Mouse (Mus musculus) kidney, adult 8-10 months (tissue): ENCODE measurements around the gene C2.
"Not testable (repeated sequence)": the region's sequence is repeated elsewhere in the genome, so short reads cannot be mapped to it uniquely, and the experiment has no call there.

Experiments used
- DNase-seq, 2 experiments: peaks; one replicate each; pipeline ENCODE4 v3.0.0; 2022

Gene C2

GRCm38 (mm10) chr17:34910982-34911381 lies 12.9 kb upstream of the C2 start:
- peak; percentile 66 to 73 for DNase-seq

- DNase-seq, result no peak
Observed at GRCm38 (mm10) chr17:34902895-34903294, 4.8 kb upstream of the C2 start.

- not testable (repeated sequence) for DNase-seq
Observed at GRCm38 (mm10) chr17:34901948-34902347, 3.9 kb upstream of the C2 start.

- DNase-seq, result not testable (repeated sequence)
Observed at GRCm38 (mm10) chr17:34900826-34901225, 2.8 kb upstream of the C2 start.

- DNase-seq, result peak; percentile 32 to 51
Observed at GRCm38 (mm10) chr17:34899890-34900243, 1.8 kb upstream of the C2 start.

GRCm38 (mm10) chr17:34899053-34899889 lies 1.2 kb upstream of the C2 start:
- peak in 1 of 2 experiments; percentile 52 for DNase-seq

GRCm38 (mm10) chr17:34898706-34899052 lies 614 bp upstream of the C2 start:
- DNase-seq, result no peak

- DNase-seq, result peak; percentile 37 to 48
Observed at GRCm38 (mm10) chr17:34897373-34898159, 499 bp downstream of the C2 start.

- no peak for DNase-seq
Observed at GRCm38 (mm10) chr17:34896366-34896765, 1.7 kb downstream of the C2 start.

GRCm38 (mm10) chr17:34895724-34896123 lies 2.3 kb downstream of the C2 start:
- DNase-seq, result no peak

GRCm38 (mm10) chr17:34894801-34895530 lies 3.1 kb downstream of the C2 start:
- DNase-seq, result peak; percentile 48 to 50

GRCm38 (mm10) chr17:34894074-34894597 lies 3.9 kb downstream of the C2 start:
- DNase-seq, result peak; percentile 91 to 92

GRCm38 (mm10) chr17:34893072-34893824 lies 4.8 kb downstream of the C2 start:
- no peak for DNase-seq

GRCm38 (mm10) chr17:34891377-34891776 lies 6.7 kb downstream of the C2 start:
- no peak for DNase-seq

GRCm38 (mm10) chr17:34890074-34890743 lies 7.9 kb downstream of the C2 start:
- DNase-seq, result no peak

- no peak for DNase-seq
Observed at GRCm38 (mm10) chr17:34887942-34888341, 10.1 kb downstream of the C2 start.

- DNase-seq, result no peak
Observed at GRCm38 (mm10) chr17:34885615-34886014, 12.4 kb downstream of the C2 start.

GRCm38 (mm10) chr17:34884704-34885103 lies 13.4 kb downstream of the C2 start:
- DNase-seq, result no peak

GRCm38 (mm10) chr17:34883332-34883731 lies 14.7 kb downstream of the C2 start:
- DNase-seq, result no peak

GRCm38 (mm10) chr17:34881683-34882310 lies 16.3 kb downstream of the C2 start, which contains the start of gene Gm20547:
Gene Gm20547 (minus strand): TSS chr17:34882042.
- DNase-seq, result peak in 1 of 2 experiments; percentile 37

- no peak for DNase-seq
Observed at GRCm38 (mm10) chr17:34881166-34881565, 16.9 kb downstream of the C2 start.
